Mouse (Mus musculus) brown adipose tissue, adult 24 weeks (tissue): ENCODE measurements around the gene Syde2. TPM values are rescaled to one million over a fixed set of nuclear protein-coding genes. Genes with fewer than 3 reads are reported as not detected.

Source experiments
- H3K27ac ChIP-seq: fragments of 200-500 bp; replicated peaks from 2 replicates; pipeline ENCODE4 v1.5.1; 2012; ENCODE audit warnings: low read depth, mild to moderate bottlenecking, low read length
- H3K4me1 ChIP-seq: fragments of 200-500 bp; 2 replicates; pipeline ENCODE4 v1.6.1; 2012; ENCODE audit warnings: low read length, mixed read lengths; ENCODE audit not compliant: control insufficient read depth, insufficient read depth, insufficient read length
- H3K4me3 ChIP-seq: fragments of 200-500 bp; 2 replicates; pipeline ENCODE4 v1.5.1; 2012; ENCODE audit warnings: low read depth, mild to moderate bottlenecking, low read length, moderate library complexity; ENCODE audit not compliant: insufficient read depth
- polyA plus RNA-seq: library from polyadenylated mRNA; stranded (reverse); fragments of >200 nt; gene quantifications from 2 replicates; pipeline ENCODE4 v1.2.4, GENCODE M21; 2012; ENCODE audit not compliant: missing spikeins, insufficient read depth, insufficient read length

The Syde2 gene
- polyA plus RNA-seq, 1 experiment = 4.5 TPM

DNA sequence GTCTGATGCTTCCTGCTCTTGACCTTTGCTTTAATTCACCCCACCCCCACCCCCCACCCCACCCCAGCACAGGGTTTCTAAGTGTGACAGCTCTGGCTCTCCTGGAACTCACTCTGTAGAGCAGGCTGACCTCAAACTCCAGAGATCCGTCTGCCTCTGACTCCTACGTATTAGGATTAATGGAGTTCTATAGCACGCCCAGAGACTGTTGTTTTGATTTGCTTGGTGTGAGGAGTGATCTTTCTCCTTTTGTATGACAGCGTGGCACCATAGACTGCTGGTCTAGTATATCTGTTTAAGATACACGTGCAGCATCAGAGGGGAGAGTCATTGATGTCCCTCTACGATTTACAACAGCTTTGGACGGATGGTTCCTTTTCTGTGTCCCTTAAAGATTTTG is 25.8 kb downstream of the Syde2 start:
- Histone ChIP-seq H3K27ac (no peak overlapping the region), H3K4me3 (no peak overlapping the region)

DNA sequence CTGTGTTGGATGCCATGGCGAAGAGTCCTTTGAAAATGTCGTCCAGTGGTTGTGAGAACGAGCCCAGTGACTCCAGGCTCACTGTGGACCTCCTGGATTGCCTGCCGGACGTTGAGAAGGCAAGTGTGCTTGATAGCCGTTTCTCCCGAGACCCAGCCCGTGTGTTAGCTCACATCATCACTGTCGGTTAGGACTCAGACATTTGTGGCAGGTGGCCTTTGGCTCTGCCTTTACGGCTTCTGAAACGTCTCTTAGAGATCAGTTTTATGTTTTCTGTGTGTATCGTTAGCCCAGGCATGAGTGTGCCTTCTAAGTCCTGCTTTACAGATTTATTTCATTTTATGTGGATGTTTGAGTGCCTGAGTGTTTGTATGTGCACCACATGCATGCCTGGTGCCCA is 26.7 kb downstream of the Syde2 start:
- Histone ChIP-seq H3K27ac (no peak overlapping the region), H3K4me3 (no peak overlapping the region), H3K4me1 (no peaks in the 10 kb centered on the region)

More for the DNA sequence above, 25.8 kb downstream of the Syde2 start:
- H3K4me1 ChIP-seq = no peaks in the 10 kb centered on the region

- Histone ChIP-seq H3K4me1 (no peaks in the 10 kb centered on the region), H3K27ac (no peak overlapping the region), H3K4me3 (no peak overlapping the region)
Observed at GRCm38 (mm10) chr3:146016979-146017378, 29.3 kb downstream of the Syde2 start.

DNA sequence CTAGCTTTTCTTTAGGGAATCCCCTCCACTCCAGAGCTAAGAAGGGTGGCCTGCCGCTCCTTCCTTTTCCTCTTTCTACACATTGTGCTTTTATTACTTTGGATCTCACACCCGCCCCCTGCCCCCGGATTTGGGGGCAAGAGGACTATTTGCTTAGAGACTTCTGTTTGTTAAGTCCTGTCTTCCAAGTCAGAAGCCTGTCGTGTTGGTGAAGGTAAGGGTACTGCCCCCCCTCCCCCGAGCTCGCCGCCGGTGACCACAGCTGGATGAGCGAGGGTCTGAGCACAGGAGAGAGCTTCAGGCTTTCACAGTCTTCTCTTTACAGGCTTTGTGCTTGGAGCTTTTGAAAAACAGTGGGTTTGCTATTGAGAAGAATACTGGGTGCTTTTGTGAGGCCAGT is 29.9 kb downstream of the Syde2 start:
- Histone ChIP-seq H3K4me1 (no peaks in the 10 kb centered on the region), H3K4me3 (no peak overlapping the region), H3K27ac (no peak overlapping the region)

GRCm38 (mm10) chr3:146022232-146022631 is 34.6 kb downstream of the Syde2 start:
- no peak overlapping the region for H3K27ac ChIP-seq
- H3K4me3 ChIP-seq = no peak overlapping the region
- no peaks in the 10 kb centered on the region for H3K4me1 ChIP-seq

GRCm38 (mm10) chr3:146024746-146025145 is 37.1 kb downstream of the Syde2 start:
- Histone ChIP-seq H3K4me3 (no peak overlapping the region), H3K4me1 (no peaks in the 10 kb centered on the region), H3K27ac (no peak overlapping the region)

DNA sequence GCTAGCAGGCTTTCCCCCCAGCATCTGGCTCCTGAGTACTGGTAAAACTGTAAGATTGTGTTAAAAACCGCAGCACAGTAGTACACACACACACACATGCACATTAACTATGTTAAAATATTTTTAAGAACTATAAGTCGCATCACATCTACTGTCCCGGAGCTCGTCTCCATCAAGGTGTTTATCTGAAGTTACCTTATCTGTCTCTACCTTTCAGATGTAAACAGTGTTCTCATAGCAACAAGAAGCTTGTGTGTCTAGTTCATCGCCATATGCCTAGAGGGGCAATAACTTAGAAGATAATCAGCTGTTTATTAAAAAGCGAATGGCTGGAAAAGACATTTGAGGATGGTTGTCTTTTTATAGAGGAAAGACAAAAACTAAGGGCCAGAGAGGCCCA is 37.8 kb downstream of the Syde2 start:
- Histone ChIP-seq H3K4me3 (no peak overlapping the region), H3K4me1 (no peaks in the 10 kb centered on the region), H3K27ac (no peak overlapping the region)

DNA sequence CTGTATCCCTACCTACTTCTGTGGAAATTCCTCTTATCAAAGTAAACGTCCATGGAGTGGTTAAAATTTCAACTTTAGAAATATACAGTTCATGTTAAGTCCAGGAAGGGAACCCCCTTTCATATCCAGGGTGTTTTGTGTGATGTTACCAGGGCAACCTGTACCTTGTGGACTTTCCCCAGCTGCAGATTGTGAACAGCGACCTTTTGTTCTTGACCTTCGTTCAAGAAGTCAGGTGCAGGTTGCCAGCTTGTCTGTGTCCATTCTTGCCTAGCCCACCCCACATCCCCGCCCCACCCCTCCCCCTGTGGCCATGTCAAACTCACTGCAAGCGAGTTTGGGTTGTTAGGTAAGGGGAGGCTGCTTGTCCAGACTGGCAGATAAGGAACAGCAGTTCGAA is 39.4 kb downstream of the Syde2 start:
- Histone ChIP-seq H3K27ac (no peak overlapping the region), H3K4me1 (no peaks in the 10 kb centered on the region), H3K4me3 (no peak overlapping the region)

DNA sequence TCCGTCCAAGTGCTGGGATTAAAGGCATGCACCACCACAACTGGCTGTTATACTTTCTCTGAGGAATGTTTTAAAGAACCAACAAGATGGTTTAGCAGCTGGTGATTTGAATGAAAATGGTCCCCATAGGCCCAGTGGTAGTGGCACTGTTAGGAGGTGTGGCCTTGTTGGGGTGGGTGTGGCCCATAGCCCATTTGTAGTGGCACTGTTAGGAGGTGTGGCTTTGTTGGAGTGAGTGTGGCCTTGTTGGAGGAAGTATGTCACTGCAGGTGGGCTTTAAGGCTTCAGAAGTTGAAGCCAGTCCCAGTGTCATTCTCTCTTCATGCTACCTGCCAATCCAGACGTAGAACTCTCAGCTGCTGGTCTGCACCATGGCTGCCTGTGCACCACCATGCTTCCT is 40.7 kb downstream of the Syde2 start:
- H3K4me1 ChIP-seq = no peaks in the 10 kb centered on the region
- no peak overlapping the region for H3K27ac ChIP-seq
- no peak overlapping the region for H3K4me3 ChIP-seq

GRCm38 (mm10) chr3:146029234-146029633 is 41.6 kb downstream of the Syde2 start:
- no peaks in the 10 kb centered on the region for H3K4me1 ChIP-seq
- H3K4me3 ChIP-seq = no peak overlapping the region
- H3K27ac ChIP-seq = no peak overlapping the region

DNA sequence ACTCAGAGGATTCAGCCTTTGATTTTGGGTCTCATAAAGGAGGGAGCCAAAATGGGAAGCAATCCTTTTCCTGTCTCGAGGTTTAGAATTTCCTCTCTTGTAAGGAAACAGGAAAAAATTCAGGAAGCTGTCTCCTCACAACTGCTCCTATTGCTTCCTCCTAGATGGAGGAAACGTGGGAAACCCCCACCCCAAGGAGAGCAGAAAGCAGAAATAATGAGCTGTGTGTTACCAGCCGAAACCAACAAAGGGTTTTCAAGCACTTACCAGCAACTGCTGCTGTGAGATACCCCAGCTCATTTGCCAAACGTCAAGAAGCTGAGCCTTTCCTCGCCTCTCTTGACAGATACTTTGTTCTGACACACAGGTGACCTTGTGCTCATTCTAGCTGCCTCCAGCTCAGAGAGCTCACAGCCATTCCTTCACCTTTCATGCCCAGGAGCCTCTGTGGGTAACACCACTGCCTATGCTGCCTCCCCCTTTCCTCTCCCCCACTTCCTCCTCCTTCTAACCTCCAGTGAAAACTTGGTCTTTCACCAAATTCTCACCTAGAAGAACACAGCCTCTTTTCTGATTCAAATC is 42.7 kb downstream of the Syde2 start:
- H3K4me1 ChIP-seq = no peaks in the 10 kb centered on the region
- H3K27ac ChIP-seq = no peak overlapping the region
- H3K4me3 ChIP-seq = no peak overlapping the region

DNA sequence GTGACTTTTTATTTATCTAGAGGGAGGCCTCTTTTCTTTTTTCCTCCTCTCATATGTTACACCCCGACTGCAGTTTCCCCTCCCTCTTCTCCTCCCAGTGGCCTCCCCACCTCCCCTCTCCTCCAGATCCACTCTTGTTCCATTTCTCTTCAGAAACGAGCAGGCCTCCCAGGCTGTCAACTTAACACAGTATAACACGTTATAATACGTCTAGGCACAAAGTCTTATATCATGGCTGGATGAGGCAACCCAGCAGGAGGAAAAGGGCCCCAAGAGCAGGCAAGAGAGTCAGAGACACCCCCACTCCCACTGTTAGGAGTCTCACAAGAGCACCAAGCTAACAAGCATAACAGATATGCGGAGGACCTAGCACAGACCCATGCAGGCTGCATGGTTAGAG is 45.3 kb downstream of the Syde2 start:
- Histone ChIP-seq H3K4me3 (no peak overlapping the region), H3K4me1 (no peaks in the 10 kb centered on the region), H3K27ac (no peak overlapping the region)

DNA sequence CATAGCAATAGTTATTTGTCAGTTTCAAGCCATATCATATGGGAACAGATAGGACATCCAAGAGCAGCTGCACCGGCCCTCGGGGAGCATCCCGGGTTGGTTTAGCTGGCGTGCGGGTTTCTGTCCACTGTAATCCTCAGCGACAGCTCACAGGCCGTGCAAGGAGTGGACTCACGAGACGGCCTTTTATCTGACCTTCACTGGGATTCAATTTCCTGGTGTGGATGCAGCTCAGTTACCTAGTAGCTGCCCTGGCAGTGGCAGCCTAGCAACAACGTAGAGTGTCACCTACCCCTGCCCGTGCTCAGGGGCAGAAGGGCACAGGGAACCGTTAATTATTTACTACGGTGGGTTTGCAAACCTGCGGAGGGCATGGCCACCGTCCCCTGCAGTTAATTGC is 50.2 kb downstream of the Syde2 start:
- H3K4me3 ChIP-seq = no peak overlapping the region
- no peaks in the 10 kb centered on the region for H3K4me1 ChIP-seq
- H3K27ac ChIP-seq = no peak overlapping the region

DNA sequence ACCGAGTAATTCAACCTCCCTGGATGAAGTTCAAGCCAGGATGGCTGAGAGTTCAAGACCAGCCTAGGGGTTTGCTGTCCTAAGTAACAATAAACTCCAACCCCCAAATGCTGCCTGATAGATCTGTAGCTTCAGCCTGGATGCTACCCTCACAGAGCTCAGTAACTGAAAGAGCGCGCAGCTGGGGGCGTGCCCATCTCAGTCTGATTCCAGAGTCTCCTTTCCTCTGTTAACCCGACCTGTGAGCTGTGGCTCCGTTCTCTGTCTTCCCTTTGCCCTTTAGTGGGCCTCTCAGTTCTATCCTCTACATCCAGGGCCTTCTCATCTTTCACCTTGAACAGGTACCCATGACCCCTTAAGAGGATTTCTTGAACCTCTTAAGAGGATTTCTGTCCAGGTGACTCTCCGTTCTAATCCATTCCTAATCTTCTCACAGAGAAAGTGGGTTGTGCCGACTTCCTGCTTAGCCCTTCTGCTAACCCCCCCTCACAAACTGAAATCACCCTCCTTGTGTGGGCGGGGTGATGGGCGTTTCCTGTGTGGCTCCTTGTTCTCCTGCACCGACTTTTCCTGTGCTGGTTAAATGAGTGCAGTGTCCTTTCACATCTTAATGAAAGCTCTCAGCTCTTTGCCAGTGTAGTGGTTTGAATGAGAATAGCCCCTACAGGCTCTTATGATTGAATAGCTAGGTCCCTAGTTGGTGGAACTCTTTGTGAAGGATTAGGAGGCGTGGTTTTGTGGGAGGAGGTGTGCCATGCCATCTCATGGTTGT is 51.6 kb downstream of the Syde2 start:
- Histone ChIP-seq H3K27ac (no peak overlapping the region), H3K4me1 (no peaks in the 10 kb centered on the region), H3K4me3 (no peak overlapping the region)

DNA sequence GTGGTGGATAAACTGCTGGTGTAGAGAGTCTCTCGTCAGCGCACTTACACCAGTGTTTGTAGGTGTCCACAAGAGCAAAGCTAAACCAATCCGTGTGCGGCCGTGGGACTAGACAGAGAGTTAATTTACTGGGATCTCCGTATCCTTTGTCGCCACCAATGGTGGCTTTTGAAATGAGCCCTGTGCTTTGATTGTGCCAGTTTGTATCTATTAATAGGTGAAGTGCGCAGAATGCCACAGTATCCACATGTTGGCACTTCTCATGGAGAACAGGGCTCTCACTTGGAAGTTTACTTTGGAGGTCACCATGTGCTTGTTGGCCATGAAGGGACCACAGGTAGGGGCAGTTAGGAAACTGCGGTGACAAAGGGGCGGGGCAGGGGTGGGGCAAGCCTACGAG is 53.7 kb downstream of the Syde2 start:
- Histone ChIP-seq H3K4me1 (no peaks in the 10 kb centered on the region), H3K4me3 (no peak overlapping the region), H3K27ac (no peak overlapping the region)

GRCm38 (mm10) chr3:146044977-146045376 is 57.3 kb downstream of the Syde2 start:
- Histone ChIP-seq H3K4me1 (no peaks in the 10 kb centered on the region), H3K4me3 (no peak overlapping the region), H3K27ac (no peak overlapping the region)
